Mouse (Mus musculus) neural tube, embryonic 15.5 days (tissue): ENCODE results near the gene Add1. TPM values are rescaled to one million over a fixed set of nuclear protein-coding genes. Genes with fewer than 3 reads are reported as not detected.

ENCODE experiments used
- ATAC-seq: fragments of 200-750 bp; cut with Nextera tagmentation; 2 replicates; pipeline ENCODE4 v1.8.0; 2017; ENCODE audit warnings: mild to moderate bottlenecking, moderate TSS enrichment, moderate library complexity; ENCODE audit not compliant: low FRiP score
- H3K27ac ChIP-seq: fragments of 300-500 bp; sonication (generic); replicated peaks from 2 replicates; pipeline ENCODE4 v1.5.1; 2015; ENCODE audit warnings: mild to moderate bottlenecking, inconsistent platforms
- H3K27me3 ChIP-seq: fragments of 300-500 bp; sonication (generic); replicated peaks from 2 replicates; pipeline ENCODE4 v1.6.1; 2015; ENCODE audit warnings: inconsistent platforms
- H3K36me3 ChIP-seq: fragments of 300-500 bp; sonication (generic); 2 replicates; pipeline ENCODE4 v1.6.1; 2015; ENCODE audit warnings: inconsistent platforms
- H3K4me1 ChIP-seq: fragments of 300-500 bp; sonication (generic); 2 replicates; pipeline ENCODE4 v1.6.1; 2015; ENCODE audit warnings: inconsistent platforms
- H3K4me2 ChIP-seq: fragments of 300-500 bp; sonication (generic); 2 replicates; pipeline ENCODE4 v1.6.1; 2015; ENCODE audit warnings: inconsistent platforms, mild to moderate bottlenecking, moderate library complexity
- H3K4me3 ChIP-seq: fragments of 300-500 bp; sonication (generic); replicated peaks from 2 replicates; pipeline ENCODE4 v1.5.1; 2015; ENCODE audit warnings: mild to moderate bottlenecking, inconsistent platforms
- H3K9ac ChIP-seq: fragments of 300-500 bp; sonication (generic); replicated peaks from 2 replicates; pipeline ENCODE4 v1.6.1; 2015; ENCODE audit warnings: mild to moderate bottlenecking, inconsistent platforms
- H3K9me3 ChIP-seq: fragments of 300-500 bp; sonication (generic); replicated peaks from 2 replicates; pipeline ENCODE4 v1.6.1; 2016; ENCODE audit warnings: inconsistent platforms
- WGBS: fragments of 180-500 bp; shearing (Covaris S2); methylation state at CpG from one replicate; pipeline ENCODE4 v1.1.7; 2015; ENCODE audit warnings: mixed read lengths; 5-methylcytosine and 5-hydroxymethylcytosine counted together
- polyA plus RNA-seq: library from polyadenylated mRNA; unstranded; fragments of >200 nt; fragmentation: Nextera tagmentation; extraction: Ambion mirVana; gene quantifications from 2 replicates; pipeline ENCODE4 v1.2.1, GENCODE M21; 2015

Add1 gene
- polyA plus RNA-seq = 205 and 222 TPM in 2 replicates

DNA sequence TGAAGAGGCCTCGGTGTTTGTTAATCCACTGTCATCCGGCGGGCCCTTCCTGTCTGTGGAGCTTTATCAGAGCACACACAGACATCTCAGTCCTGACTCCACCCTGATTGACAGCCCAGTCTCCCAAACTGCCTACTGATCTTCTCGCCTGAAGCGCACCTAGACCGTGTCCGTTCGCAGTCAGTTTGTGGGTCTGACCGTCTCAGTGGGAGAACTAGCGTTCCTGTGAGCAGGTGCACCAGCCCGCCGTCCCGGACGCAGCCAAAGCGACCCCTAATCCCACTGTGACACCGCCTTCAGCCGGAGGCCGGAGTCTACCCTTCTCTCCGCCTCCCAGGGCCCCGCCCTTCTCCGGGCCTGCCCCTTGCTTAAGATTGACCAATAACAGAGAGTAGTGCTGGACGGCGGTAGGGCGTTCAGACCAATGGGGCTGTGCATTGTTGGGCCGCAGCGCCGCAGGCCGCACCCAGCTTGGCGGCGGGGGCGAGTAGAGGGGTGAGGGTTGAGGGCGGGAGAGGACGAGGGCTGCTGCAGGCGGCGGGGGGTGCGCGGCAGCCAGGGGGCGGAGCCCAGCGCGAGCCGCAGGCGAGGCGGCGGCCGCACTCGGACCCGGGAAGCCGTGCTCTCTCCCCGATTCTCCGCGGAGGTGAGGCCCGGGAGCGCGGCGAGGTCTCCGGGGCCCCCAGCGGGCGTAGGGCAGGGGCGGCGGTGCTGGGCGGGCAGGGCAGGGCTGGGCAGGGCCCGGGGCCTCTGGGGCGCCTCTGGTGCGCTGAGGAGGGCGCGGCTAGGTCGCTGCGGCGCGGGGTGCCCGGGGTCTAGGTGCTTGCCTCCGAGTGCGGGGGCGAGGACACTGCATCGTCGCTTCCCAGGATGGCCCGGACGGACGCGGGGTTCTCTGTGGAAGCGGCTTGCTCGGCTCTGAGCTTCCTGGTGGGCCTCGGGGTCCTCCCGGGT is at the start of gene Add1:
Add1 (plus strand) TSS at position 397 of the 954 bp plus-strand sequence.
- Histone ChIP-seq H3K27ac (peak within 1 kb of the TSS; percentile 97), H3K27me3 (no peaks in the 10 kb centered on the region), H3K4me1 (peaks cover 28% of the 10 kb centered on the region), H3K9ac (peak within 1 kb of the TSS; percentile 100), H3K4me3 (peak within 1 kb of the TSS; percentile 98), H3K36me3 (no peaks in the 10 kb centered on the region), H3K4me2 (peak within 1 kb of the TSS; percentile 76), H3K9me3 (no peaks in the 10 kb centered on the region)
- WGBS = under 1% methylated on average over 72 of the region's 84 CpGs
- peak; percentile 100 for ATAC-seq

DNA sequence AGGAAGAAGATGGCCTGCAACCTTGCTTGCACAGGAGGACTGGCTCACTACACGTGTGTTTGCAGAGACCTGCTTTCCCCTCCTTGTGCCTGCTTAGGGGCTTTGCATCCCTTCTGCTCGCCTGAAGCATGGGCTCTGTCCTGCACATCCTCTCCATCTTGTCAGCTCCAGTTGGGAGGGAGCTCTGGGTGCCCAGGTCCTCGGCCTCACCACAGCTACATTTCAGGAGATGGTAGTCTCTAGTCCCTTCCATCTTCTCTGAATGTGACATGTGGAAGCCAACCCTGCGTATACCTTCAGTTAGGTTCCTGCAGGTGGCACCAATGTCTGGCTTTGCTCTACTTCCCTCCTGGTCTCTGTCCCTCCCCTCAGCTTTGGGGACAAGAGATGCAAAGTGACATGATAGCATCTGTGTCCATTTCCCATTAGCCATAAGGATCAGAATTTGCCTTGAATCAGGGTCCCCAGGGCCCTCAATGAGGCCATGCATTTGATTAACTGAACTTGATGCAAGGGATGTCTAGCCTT is 49.4 kb upstream of the Add1 start:
- peaks cover 4% of the 10 kb centered on the region; the same call in 1 of the 2 replicates for H3K27me3 ChIP-seq
- no peaks in the 10 kb centered on the region for H3K9me3 ChIP-seq
- H3K4me1 ChIP-seq = peaks cover 6% of the 10 kb centered on the region
- H3K4me2 ChIP-seq = no peak overlapping the region
- H3K36me3 ChIP-seq = no peaks in the 10 kb centered on the region
- no peak overlapping the region for H3K9ac ChIP-seq
- ATAC-seq = no peak
- H3K4me3 ChIP-seq = no peak overlapping the region
- H3K27ac ChIP-seq = no peak overlapping the region
- 59% methylated on average over 4 of the region's 4 CpGs for WGBS

DNA sequence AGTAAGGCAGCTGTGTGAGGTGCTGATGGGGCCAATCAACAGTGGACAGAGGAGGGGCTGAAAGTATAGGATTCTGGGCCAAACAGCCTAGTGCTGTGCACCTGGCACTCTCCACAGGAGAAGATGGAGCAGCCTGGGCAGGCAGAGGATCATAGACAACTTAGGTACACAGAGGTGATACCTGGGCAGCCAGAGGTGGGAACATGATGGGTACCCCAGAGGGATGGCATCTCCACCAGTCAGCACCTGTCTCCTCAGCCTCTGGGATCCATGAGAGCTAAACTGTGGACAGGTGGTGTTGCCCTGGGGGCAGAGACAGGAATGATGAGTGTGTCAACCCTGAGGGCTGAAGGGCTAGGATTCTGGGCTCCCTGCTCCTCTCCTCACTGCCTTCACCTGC is 49.0 kb upstream of the Add1 start:
- H3K9ac ChIP-seq = no peak overlapping the region
- ATAC-seq = no peak
- peaks cover 4% of the 10 kb centered on the region; the same call in 1 of the 2 replicates for H3K27me3 ChIP-seq
- H3K4me1 ChIP-seq = peaks cover 6% of the 10 kb centered on the region
- H3K4me2 ChIP-seq = no peak overlapping the region
- H3K27ac ChIP-seq = no peak overlapping the region
- no peaks in the 10 kb centered on the region for H3K9me3 ChIP-seq
- H3K36me3 ChIP-seq = no peaks in the 10 kb centered on the region
- H3K4me3 ChIP-seq = no peak overlapping the region

DNA sequence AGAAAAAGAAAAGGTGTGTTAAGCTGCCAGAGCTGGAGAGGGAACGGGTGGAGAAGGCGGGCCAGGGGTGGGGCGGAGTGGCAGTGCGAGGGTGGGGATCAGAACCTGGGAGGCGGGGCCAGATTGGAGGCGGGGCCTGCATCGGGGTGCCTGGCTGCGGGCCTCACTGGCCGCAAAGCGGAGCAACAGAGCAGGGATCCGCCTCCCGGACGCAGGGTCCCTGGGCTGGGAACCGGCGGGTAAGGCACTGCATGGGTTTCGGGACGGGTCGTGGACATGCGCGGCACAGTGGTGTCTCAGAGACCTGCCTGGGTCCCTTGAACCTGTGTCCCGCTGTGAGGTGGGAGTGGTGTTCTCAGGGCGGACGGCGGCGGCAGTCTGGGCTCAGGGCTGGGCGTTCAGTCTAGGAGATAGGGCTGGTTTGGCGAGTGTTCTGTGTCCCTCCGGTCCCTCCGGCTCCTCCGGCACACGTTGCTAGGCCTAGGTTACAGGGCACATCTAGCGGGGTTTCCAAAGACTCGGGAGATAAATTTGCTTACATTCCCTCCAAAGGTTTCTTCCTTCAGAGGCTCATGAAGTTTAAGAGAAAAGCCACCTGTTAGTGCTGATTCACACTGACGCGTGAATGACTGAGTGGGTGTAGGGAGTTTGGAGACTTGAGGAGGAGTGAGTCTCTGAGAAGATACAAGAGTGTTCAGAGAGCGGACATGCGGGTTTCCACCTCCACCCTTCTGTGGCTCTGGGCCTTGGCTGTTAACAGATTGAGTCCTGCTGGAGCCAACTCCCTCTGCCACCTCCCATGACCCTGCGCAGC is 47.6 kb upstream of the Add1 start, which contains the start of gene Sh3bp2:
Sh3bp2 (plus strand) TSS at position 176 of the 814 bp plus-strand sequence.
- no peak within 1 kb of the TSS for H3K27ac ChIP-seq
- peak within 1 kb of the TSS; percentile 57 for H3K9ac ChIP-seq
- peak within 1 kb of the TSS; percentile 81 for H3K4me2 ChIP-seq
- H3K4me3 ChIP-seq = peak within 1 kb of the TSS; percentile 51
- H3K27me3 ChIP-seq = peaks cover 4% of the 10 kb centered on the region; the same call in 1 of the 2 replicates
- WGBS = 2% methylated on average over 38 of the region's 38 CpGs
- peak; percentile 86 for ATAC-seq
- peaks cover 6% of the 10 kb centered on the region for H3K4me1 ChIP-seq
- H3K36me3 ChIP-seq = no peaks in the 10 kb centered on the region
- no peaks in the 10 kb centered on the region for H3K9me3 ChIP-seq

DNA sequence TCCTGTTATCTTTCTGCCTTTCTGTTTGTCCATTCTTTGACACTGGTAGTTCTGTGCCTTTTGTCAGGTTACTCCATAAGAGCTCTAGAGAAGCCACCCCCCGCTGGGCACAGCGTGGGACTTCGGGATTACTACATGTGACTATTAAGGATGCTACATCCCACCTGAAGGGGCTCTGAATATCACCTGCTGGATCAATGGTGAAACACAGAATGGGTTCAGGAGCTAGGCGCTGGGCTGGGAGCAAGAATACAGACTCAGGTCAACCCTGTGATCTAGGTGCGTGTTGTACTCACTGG is 47.0 kb upstream of the Add1 start:
- no peak for ATAC-seq
- Histone ChIP-seq H3K27ac (no peak overlapping the region), H3K9ac (no peak overlapping the region), H3K4me3 (no peak overlapping the region), H3K4me2 (peak overlapping the region; percentile 81), H3K9me3 (no peaks in the 10 kb centered on the region), H3K36me3 (no peaks in the 10 kb centered on the region), H3K27me3 (peaks cover 4% of the 10 kb centered on the region; the same call in 1 of the 2 replicates), H3K4me1 (peaks cover 6% of the 10 kb centered on the region)
- 51% methylated on average over 5 of the region's 5 CpGs for WGBS

DNA sequence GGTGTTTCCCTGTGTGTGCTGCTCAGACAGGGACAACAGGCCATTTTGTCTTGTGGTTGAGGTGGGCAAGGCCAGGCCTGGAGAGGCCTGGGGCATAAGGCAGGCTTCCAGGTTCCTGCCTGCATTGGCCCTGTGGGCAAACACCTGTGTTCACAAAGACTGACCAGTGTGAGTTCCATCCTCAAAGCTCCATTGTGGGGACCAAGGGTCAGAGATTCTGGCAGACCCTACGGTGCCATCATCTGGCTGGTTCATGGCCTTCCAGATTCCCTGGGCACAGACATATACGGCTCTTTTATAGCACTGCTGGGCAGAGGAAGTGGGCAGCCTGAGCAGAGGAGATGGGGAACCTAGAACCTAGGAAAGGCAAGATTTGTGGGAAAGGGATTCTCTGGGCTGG is 46.1 kb upstream of the Add1 start:
- H3K9ac ChIP-seq = no peak overlapping the region
- no peak overlapping the region for H3K4me2 ChIP-seq
- H3K27ac ChIP-seq = no peak overlapping the region
- H3K27me3 ChIP-seq = peaks cover 4% of the 10 kb centered on the region; the same call in 1 of the 2 replicates
- H3K36me3 ChIP-seq = no peaks in the 10 kb centered on the region
- no peak for ATAC-seq
- no peaks in the 10 kb centered on the region for H3K9me3 ChIP-seq
- 79% methylated on average over 2 of the region's 2 CpGs for WGBS
- no peak overlapping the region for H3K4me3 ChIP-seq
- H3K4me1 ChIP-seq = peaks cover 6% of the 10 kb centered on the region

DNA sequence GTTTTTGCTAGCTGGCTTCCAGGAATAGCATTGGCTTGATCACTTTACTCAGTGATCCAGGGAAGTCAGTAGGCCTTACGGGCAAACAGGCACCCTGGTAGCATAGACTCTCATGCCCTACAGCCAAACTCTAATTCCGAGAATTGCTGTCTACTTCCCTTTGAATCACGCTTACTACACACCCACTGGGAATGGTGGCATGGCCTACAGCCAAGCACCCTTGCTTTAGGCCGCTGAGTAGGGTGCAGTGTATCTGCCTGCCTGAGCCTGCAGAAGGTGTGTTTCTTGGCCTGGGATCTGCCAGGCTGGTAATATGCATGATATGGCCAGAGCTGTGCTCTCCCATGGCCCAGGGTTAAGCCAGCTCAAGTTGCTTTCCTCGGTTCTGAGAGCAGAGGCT is 44.7 kb upstream of the Add1 start:
- Histone ChIP-seq H3K4me1 (peaks cover 6% of the 10 kb centered on the region), H3K9ac (no peak overlapping the region), H3K4me2 (no peak overlapping the region), H3K36me3 (no peaks in the 10 kb centered on the region), H3K4me3 (no peak overlapping the region), H3K27ac (no peak overlapping the region), H3K27me3 (peaks cover 4% of the 10 kb centered on the region; the same call in 1 of the 2 replicates), H3K9me3 (no peaks in the 10 kb centered on the region)
- ATAC-seq = no peak
- 85% methylated on average over 5 of the region's 5 CpGs for WGBS

DNA sequence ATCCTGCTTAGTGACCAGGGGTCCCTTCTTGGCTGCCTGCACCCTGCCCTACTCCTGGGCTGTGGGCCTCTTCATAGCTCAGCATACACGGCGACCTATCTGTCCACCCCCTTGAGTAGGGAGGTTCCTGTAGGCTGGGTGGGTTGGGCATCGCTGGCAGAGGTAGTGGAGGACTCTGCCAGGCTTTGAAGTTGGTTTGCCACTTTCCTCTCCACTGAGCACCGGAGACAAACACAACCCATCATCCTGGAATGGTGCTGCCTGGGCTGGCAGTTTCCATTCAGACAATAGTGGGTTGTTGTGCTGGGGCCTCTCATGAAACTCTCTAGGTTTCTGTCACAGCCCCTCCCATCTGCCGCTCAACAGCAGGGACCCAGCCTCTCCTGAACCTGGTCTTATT is 43.3 kb upstream of the Add1 start:
- 72% methylated on average over 5 of the region's 5 CpGs for WGBS
- Histone ChIP-seq H3K4me3 (no peak overlapping the region), H3K36me3 (no peaks in the 10 kb centered on the region), H3K9me3 (no peaks in the 10 kb centered on the region), H3K4me1 (peaks cover 6% of the 10 kb centered on the region), H3K4me2 (no peak overlapping the region), H3K27me3 (no peaks in the 10 kb centered on the region), H3K27ac (no peak overlapping the region), H3K9ac (no peak overlapping the region)
- ATAC-seq = no peak

DNA sequence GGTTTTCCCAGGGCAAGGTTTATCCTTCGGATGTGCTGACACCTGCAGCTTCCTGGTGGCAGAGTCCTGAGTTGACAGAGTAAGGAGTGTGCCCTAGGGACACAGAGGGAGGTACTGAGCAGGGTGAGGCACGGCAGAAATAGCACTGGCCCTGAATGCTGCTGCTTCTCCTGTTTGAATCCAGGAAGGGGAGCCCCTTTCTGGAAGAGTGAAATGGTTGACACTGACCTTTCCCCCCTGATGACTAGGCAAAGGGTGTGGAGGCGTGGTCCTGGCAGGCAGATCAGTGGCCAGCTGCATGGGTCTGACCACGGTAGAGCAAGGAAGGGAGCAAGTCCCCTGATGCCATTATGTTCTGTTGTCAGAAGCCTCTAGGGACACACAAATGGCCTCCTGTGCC is 42.8 kb upstream of the Add1 start:
- 45% methylated on average over 4 of the region's 4 CpGs for WGBS
- no peak for ATAC-seq
- Histone ChIP-seq H3K4me3 (no peak overlapping the region), H3K4me2 (no peak overlapping the region), H3K9me3 (no peaks in the 10 kb centered on the region), H3K27ac (no peak overlapping the region), H3K36me3 (no peaks in the 10 kb centered on the region), H3K9ac (no peak overlapping the region), H3K27me3 (no peaks in the 10 kb centered on the region), H3K4me1 (peaks cover 6% of the 10 kb centered on the region)

DNA sequence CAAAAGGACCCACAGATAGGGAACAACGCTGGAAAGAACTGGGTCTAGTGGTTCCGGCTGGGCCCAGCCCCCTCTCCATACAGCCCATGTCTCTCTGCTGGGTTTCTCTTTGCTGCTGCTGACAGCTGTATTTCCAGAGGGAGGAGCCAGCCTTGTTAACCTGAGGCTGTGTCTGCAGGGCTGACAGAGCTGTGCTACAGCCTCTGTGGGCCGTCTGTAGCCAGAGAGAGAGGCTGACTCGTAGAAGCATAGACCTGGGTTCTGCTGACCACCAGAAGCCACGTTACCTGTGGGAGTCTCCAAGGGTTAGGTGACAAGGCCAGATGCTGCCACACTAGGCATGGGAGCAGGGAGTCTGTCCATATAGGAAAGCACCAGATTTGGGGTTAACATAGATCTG is 40.4 kb upstream of the Add1 start:
- H3K4me3 ChIP-seq = no peak overlapping the region
- H3K4me2 ChIP-seq = no peak overlapping the region
- ATAC-seq = no peak
- H3K36me3 ChIP-seq = no peaks in the 10 kb centered on the region
- no peak overlapping the region for H3K27ac ChIP-seq
- no peaks in the 10 kb centered on the region for H3K9me3 ChIP-seq
- no peaks in the 10 kb centered on the region for H3K4me1 ChIP-seq
- no peak overlapping the region for H3K9ac ChIP-seq
- WGBS = 71% methylated on average over 5 of the region's 5 CpGs
- no peaks in the 10 kb centered on the region for H3K27me3 ChIP-seq

DNA sequence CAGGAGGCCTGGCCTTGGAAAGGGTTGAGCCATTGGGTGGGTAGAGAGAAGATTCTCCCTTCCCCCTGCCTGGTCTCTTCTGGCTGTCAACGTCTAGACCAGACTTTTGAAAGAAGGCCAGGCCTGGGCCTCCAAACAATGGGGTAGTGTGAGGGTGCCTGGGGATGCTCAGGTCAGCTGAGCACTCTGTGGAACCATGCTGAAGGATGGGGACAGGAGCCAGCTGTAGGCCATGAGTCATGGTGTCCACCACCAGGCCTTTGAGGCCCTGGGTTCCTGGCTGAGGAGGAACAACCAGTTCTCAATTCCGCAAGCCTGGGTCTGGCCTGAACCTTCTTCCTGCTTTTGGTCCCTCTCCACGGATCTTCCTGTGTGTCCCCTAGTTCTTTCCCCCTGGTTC is 39.6 kb upstream of the Add1 start:
- Histone ChIP-seq H3K27ac (no peak overlapping the region), H3K27me3 (no peaks in the 10 kb centered on the region), H3K9me3 (no peaks in the 10 kb centered on the region), H3K4me3 (no peak overlapping the region), H3K36me3 (no peaks in the 10 kb centered on the region), H3K4me1 (no peaks in the 10 kb centered on the region), H3K9ac (no peak overlapping the region), H3K4me2 (no peak overlapping the region)
- 83% methylated on average over 3 of the region's 3 CpGs for WGBS
- ATAC-seq = no peak
